Mouse (Mus musculus) CH12.LX (cell line): ENCODE data around the gene Sufu. TPM values are rescaled to one million over a fixed set of nuclear protein-coding genes. Genes with fewer than 3 reads are reported as not detected.

Experiments used
- DNase-seq: peaks from one replicate; pipeline ENCODE4 v3.0.0-alpha.2; 2013; ENCODE audit errors: extremely low read depth
- H3K27ac ChIP-seq: 2 replicates; pipeline ENCODE4 v1.5.1; 2012; ENCODE audit warnings: low read depth, mild to moderate bottlenecking, control low read depth, moderate library complexity; ENCODE audit not compliant: insufficient read depth
- H3K27me3 ChIP-seq: replicated peaks from 2 replicates; pipeline ENCODE3; 2012; ENCODE audit warnings: inconsistent platforms
- H3K36me3 ChIP-seq, 2 experiments: replicated peaks in 1 of 2; 2 replicates each; pipeline versions ENCODE3 to v1.6.1; 2012; ENCODE audit warnings: inconsistent platforms in 1 of 2, low read length in 1 of 2, mild to moderate bottlenecking in 1 of 2, mixed read lengths in 1 of 2, moderate library complexity in 1 of 2; ENCODE audit not compliant: control insufficient read depth in 1 of 2, insufficient read depth in 1 of 2
- H3K4me1 ChIP-seq, 2 experiments: 2 replicates each; pipeline ENCODE4 v1.6.1; 2012; ENCODE audit warnings: inconsistent platforms in 1 of 2, moderate library complexity in 1 of 2; ENCODE audit not compliant: insufficient read depth in 2 of 2, control insufficient read depth in 1 of 2
- H3K4me2 ChIP-seq: 2 replicates; pipeline ENCODE4 v1.6.1; 2012; ENCODE audit warnings: low read depth, mild to moderate bottlenecking, control low read depth; ENCODE audit not compliant: poor library complexity, insufficient read depth, severe bottlenecking
- H3K4me3 ChIP-seq, 3 experiments: fragments of 150-350 bp in 1 of 3; sonication (generic) in 1 of 3; replicated peaks in 1 of 3; 2 replicates each; pipeline versions ENCODE3 to v1.5.1; 2011 to 2012; ENCODE audit warnings: low read depth in 2 of 3, low read length in 2 of 3, mild to moderate bottlenecking in 2 of 3, moderate library complexity in 2 of 3, control low read depth in 1 of 3, improper control_type of control experiment in 1 of 3, inconsistent platforms in 1 of 3, mixed read lengths in 1 of 3; ENCODE audit not compliant: poor library complexity in 1 of 3
- H3K79me2 ChIP-seq: replicated peaks from 2 replicates; pipeline ENCODE4 v1.6.1; 2012; ENCODE audit warnings: mild to moderate bottlenecking, moderate library complexity; ENCODE audit not compliant: control insufficient read depth, poor library complexity, insufficient read depth, severe bottlenecking; ENCODE audit errors: extremely low read depth
- H3K9ac ChIP-seq: 2 replicates; pipeline ENCODE4 v1.6.1; 2012; ENCODE audit warnings: low read depth, mild to moderate bottlenecking, control low read depth, moderate library complexity; ENCODE audit not compliant: insufficient read depth
- H3K9me3 ChIP-seq: replicated peaks from 2 replicates; pipeline ENCODE3; 2012; ENCODE audit warnings: low read length, inconsistent platforms, mixed read lengths
- BHLHE40 ChIP-seq: IDR thresholded peaks from 2 replicates; pipeline ENCODE4 v1.6.1; 2011; ENCODE audit warnings: mild to moderate bottlenecking, low read depth, low read length, improper control_type of control experiment
- CHD1 ChIP-seq: IDR thresholded peaks from 2 replicates; pipeline ENCODE4 v1.6.1; 2012; ENCODE audit warnings: low read depth, low read length, improper control_type of control experiment, inconsistent platforms
- CHD2 ChIP-seq: IDR thresholded peaks from 2 replicates; pipeline ENCODE4 v1.6.1; 2011; ENCODE audit warnings: low read length, improper control_type of control experiment
- CTCF ChIP-seq, 2 experiments: IDR thresholded peaks in 1 of 2; conservative IDR thresholded peaks in 1 of 2; 2 replicates each; pipeline ENCODE4 v1.5.1; 2011 to 2012; ENCODE audit warnings: low read depth in 2 of 2, low read length in 2 of 2, improper control_type of control experiment in 1 of 2, inconsistent platforms in 1 of 2, mild to moderate bottlenecking in 1 of 2, moderate library complexity in 1 of 2
- E2F4 ChIP-seq: IDR thresholded peaks from 2 replicates; pipeline ENCODE4 v1.6.1; 2011; ENCODE audit warnings: low read depth, low read length, improper control_type of control experiment; ENCODE audit not compliant: insufficient replicate concordance
- ELF1 ChIP-seq: IDR thresholded peaks from 2 replicates; pipeline ENCODE4 v1.6.1; 2014; ENCODE audit warnings: low read depth, mild to moderate bottlenecking, inconsistent platforms, low read length, improper control_type of control experiment
- EP300 ChIP-seq: IDR thresholded peaks from 2 replicates; pipeline ENCODE4 v1.6.1; 2011; ENCODE audit warnings: low read length, improper control_type of control experiment
- ETS1 ChIP-seq: conservative IDR thresholded peaks from 2 replicates; pipeline ENCODE4 v1.6.1; 2012; ENCODE audit warnings: low read depth, mild to moderate bottlenecking, inconsistent platforms, low read length, improper control_type of control experiment, moderate library complexity
- GABPA ChIP-seq: IDR thresholded peaks from 2 replicates; pipeline ENCODE4 v1.6.1; 2012; ENCODE audit warnings: low read depth, low read length, improper control_type of control experiment, inconsistent platforms; ENCODE audit not compliant: insufficient replicate concordance
- HCFC1 ChIP-seq: IDR thresholded peaks from 2 replicates; pipeline ENCODE4 v1.6.1; 2012; ENCODE audit warnings: low read depth, mild to moderate bottlenecking, inconsistent platforms, low read length, improper control_type of control experiment
- IRF4 ChIP-seq: IDR thresholded peaks from 2 replicates; pipeline ENCODE4 v1.6.1; 2014; ENCODE audit warnings: low read depth, mild to moderate bottlenecking, inconsistent platforms, low read length, improper control_type of control experiment
- JUN ChIP-seq: IDR thresholded peaks from 2 replicates; pipeline ENCODE4 v1.6.1; 2011; ENCODE audit warnings: low read depth, mild to moderate bottlenecking, low read length, improper control_type of control experiment, moderate library complexity; ENCODE audit not compliant: insufficient read depth
- JUND ChIP-seq: conservative IDR thresholded peaks from 2 replicates; pipeline ENCODE4 v1.6.1; 2011; ENCODE audit warnings: low read depth, low read length, improper control_type of control experiment
- KAT2A ChIP-seq: IDR thresholded peaks from 2 replicates; pipeline ENCODE4 v1.6.1; 2012; ENCODE audit warnings: low read length, improper control_type of control experiment, inconsistent platforms; ENCODE audit not compliant: insufficient replicate concordance
- MAFK ChIP-seq: IDR thresholded peaks from 2 replicates; pipeline ENCODE4 v1.6.1; 2011; ENCODE audit warnings: low read length, improper control_type of control experiment; ENCODE audit not compliant: insufficient replicate concordance
- MAX ChIP-seq: IDR thresholded peaks from 2 replicates; pipeline ENCODE4 v1.6.1; 2011; ENCODE audit warnings: low read length, improper control_type of control experiment
- MAZ ChIP-seq: IDR thresholded peaks from 2 replicates; pipeline ENCODE4 v1.6.1; 2012; ENCODE audit warnings: low read depth, mild to moderate bottlenecking, inconsistent platforms, low read length, improper control_type of control experiment, moderate library complexity
- MEF2A ChIP-seq: IDR thresholded peaks from 2 replicates; pipeline ENCODE4 v1.6.1; 2014; ENCODE audit warnings: low read depth, mild to moderate bottlenecking, inconsistent platforms, low read length, improper control_type of control experiment, borderline replicate concordance
- MXI1 ChIP-seq: IDR thresholded peaks from 2 replicates; pipeline ENCODE4 v1.6.1; 2011; ENCODE audit warnings: mild to moderate bottlenecking, low read depth, low read length, improper control_type of control experiment
- MYC ChIP-seq: IDR thresholded peaks from 2 replicates; pipeline ENCODE4 v1.6.1; 2011; ENCODE audit warnings: low read depth, mild to moderate bottlenecking, improper control_type of control experiment, low read length
- NELFE ChIP-seq: IDR thresholded peaks from 2 replicates; pipeline ENCODE4 v1.6.1; 2011; ENCODE audit warnings: low read depth, low read length, improper control_type of control experiment
- NRF1 ChIP-seq: IDR thresholded peaks from 2 replicates; pipeline ENCODE4 v1.6.1; 2014; ENCODE audit warnings: low read depth, mild to moderate bottlenecking, inconsistent platforms, low read length, improper control_type of control experiment, moderate library complexity
- PAX5 ChIP-seq: IDR thresholded peaks from 2 replicates; pipeline ENCODE4 v1.6.1; 2012; ENCODE audit warnings: low read length, inconsistent platforms, mixed read lengths
- POLR2A ChIP-seq: IDR thresholded peaks from 2 replicates; pipeline ENCODE4 v1.6.1; 2011; ENCODE audit warnings: low read depth, mild to moderate bottlenecking, improper control_type of control experiment, low read length
- POLR2AphosphoS2 ChIP-seq: IDR thresholded peaks from 2 replicates; pipeline ENCODE4 v1.6.1; 2011; ENCODE audit warnings: low read depth, low read length, improper control_type of control experiment
- RAD21 ChIP-seq: IDR thresholded peaks from 2 replicates; pipeline ENCODE4 v1.6.1; 2011; ENCODE audit warnings: low read depth, mild to moderate bottlenecking, low read length, improper control_type of control experiment, moderate library complexity
- RCOR1 ChIP-seq: conservative IDR thresholded peaks from 2 replicates; pipeline ENCODE4 v1.6.1; 2012; ENCODE audit warnings: low read depth, mild to moderate bottlenecking, inconsistent platforms, low read length, improper control_type of control experiment
- SIN3A ChIP-seq: IDR thresholded peaks from 2 replicates; pipeline ENCODE4 v1.6.1; 2012; ENCODE audit warnings: low read length, improper control_type of control experiment, inconsistent platforms
- SMC3 ChIP-seq: IDR thresholded peaks from 2 replicates; pipeline ENCODE4 v1.6.1; 2011; ENCODE audit warnings: low read depth, low read length, improper control_type of control experiment
- TBP ChIP-seq: conservative IDR thresholded peaks from 2 replicates; pipeline ENCODE4 v1.6.1; 2011; ENCODE audit warnings: low read depth, low read length, improper control_type of control experiment
- TCF12 ChIP-seq: IDR thresholded peaks from 2 replicates; pipeline ENCODE4 v1.6.1; 2014; ENCODE audit warnings: low read depth, mild to moderate bottlenecking, inconsistent platforms, low read length, improper control_type of control experiment
- UBTF ChIP-seq: IDR thresholded peaks from 2 replicates; pipeline ENCODE4 v1.6.1; 2012; ENCODE audit warnings: low read depth, mild to moderate bottlenecking, inconsistent platforms, low read length, improper control_type of control experiment, moderate library complexity
- USF1 ChIP-seq: IDR thresholded peaks from 2 replicates; pipeline ENCODE4 v1.6.1; 2014; ENCODE audit warnings: low read depth, mild to moderate bottlenecking, inconsistent platforms, low read length, improper control_type of control experiment
- USF2 ChIP-seq: conservative IDR thresholded peaks from 2 replicates; pipeline ENCODE4 v1.6.1; 2011; ENCODE audit warnings: low read depth, low read length, improper control_type of control experiment
- ZC3H11A ChIP-seq: IDR thresholded peaks from 2 replicates; pipeline ENCODE4 v1.6.1; 2012; ENCODE audit warnings: low read depth, mild to moderate bottlenecking, inconsistent platforms, low read length, improper control_type of control experiment
- ZKSCAN1 ChIP-seq: IDR thresholded peaks from 2 replicates; pipeline ENCODE4 v1.6.1; 2012; ENCODE audit warnings: low read depth, inconsistent platforms, low read length, improper control_type of control experiment, borderline replicate concordance
- ZMIZ1 ChIP-seq: IDR thresholded peaks from 2 replicates; pipeline ENCODE4 v1.6.1; 2012; ENCODE audit warnings: low read depth, mild to moderate bottlenecking, inconsistent platforms, low read length, improper control_type of control experiment
- ZNF384 ChIP-seq: IDR thresholded peaks from 2 replicates; pipeline ENCODE4 v1.6.1; 2012; ENCODE audit warnings: low read depth, low read length, improper control_type of control experiment, inconsistent platforms
- dilution Hi-C: fragments of 300-500 bp; cut with MboI; formaldehyde crosslinking; loops from 2 replicates; pipeline ENCODE4 v1.14.3; 2020; ENCODE audit warnings: low sequenced_read_pairs; ENCODE audit not compliant: extremely low pct_unique_long_range_greater_than_20kb, extremely low pct_ligation_motif_present
- in situ Hi-C: fragments of 300-500 bp; cut with MboI; formaldehyde crosslinking; loops from 3 replicates; pipeline ENCODE4 v1.14.3; 2019; ENCODE audit warnings: low sequenced_read_pairs, low pct_ligation_motif_present, low pct_unique_long_range_greater_than_20kb, mixed read lengths
- polyA plus RNA-seq: library from polyadenylated mRNA; unstranded; fragments of >175 nt; gene quantifications from 2 replicates; pipeline ENCODE4 v1.2.1, GENCODE M21; 2012; ENCODE audit warnings: low read depth; ENCODE audit not compliant: insufficient read length
- total RNA-seq, 2 experiments: library from RNA; depleted of rRNA; stranded (reverse); fragments of 300-350 nt in 1 of 2; fragments of >200 nt in 1 of 2; gene quantifications; 2 replicates each; pipeline ENCODE4 v1.2.3; 2012 to 2014

Sufu gene
- total and polyA plus RNA-seq, 3 experiments, result 3.6 to 22.6 (median 9.8) TPM

DNA sequence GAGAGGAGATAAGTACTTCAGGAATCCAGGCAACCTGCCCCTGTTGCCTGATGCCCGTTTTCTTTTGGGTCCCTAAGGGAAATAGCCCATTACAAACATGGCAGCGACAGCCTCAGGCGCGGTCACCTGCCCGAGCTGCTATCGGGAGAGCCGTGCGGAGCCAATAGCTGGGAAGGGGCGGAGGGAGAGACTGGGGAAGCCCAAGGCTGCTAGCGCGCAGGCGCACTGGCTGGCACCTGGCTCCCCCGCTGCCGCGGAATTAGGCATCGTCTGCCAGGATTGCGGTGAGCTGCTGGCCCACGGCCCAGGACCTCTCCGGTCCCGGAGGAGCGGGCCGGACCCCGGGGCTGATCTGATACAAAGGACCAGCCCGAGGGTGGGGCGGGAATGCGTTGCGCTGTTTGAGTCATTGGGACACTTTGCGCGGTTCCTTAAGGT, 40.0 kb upstream of the Sufu start:
- no peaks in the 10 kb centered on the region for H3K9me3 ChIP-seq
- no peak overlapping the region for H3K27ac ChIP-seq
- peaks cover 0 to 11% of the 10 kb centered on the region in 2 experiments for H3K36me3 ChIP-seq
- no peaks in the 10 kb centered on the region for H3K79me2 ChIP-seq
- H3K9ac ChIP-seq, result peak overlapping the region; percentile 69
- H3K4me3 ChIP-seq, result peak overlapping the region; percentile 49 to 63 (median 60)
- TF ChIP-seq GABPA, result no peak; the same call in 1 of the 2 replicates
- no peak for TF ChIP-seq ETS1
- TF ChIP-seq RCOR1, result no peak; the same call in 1 of the 2 replicates
- TF ChIP-seq CHD1, result no peak
- no peak for TF ChIP-seq ZKSCAN1
- TF ChIP-seq TBP, result 0 out of 2 replicates have a peak, but pooled peaks have one; percentile 48
- peak; percentile 29; the same call in 1 of the 2 replicates for TF ChIP-seq MEF2A
- peak; percentile 28; the same call in 1 of the 2 replicates for TF ChIP-seq MYC
- no peak for TF ChIP-seq JUN
- TF ChIP-seq SMC3, result no peak
- peak; percentile 46; the same call in 1 of the 2 replicates for TF ChIP-seq MAX
- no peak for TF ChIP-seq EP300
- TF ChIP-seq NRF1, result peak; percentile 93
- TF ChIP-seq RAD21, result no peak
- TF ChIP-seq ELF1, result peak; percentile 70
- TF ChIP-seq CTCF (conservative IDR thresholded peaks at IDR 0.05 in 1 of 2, IDR thresholded peaks at IDR 0.05 in 1 of 2; ENCODE audit: low read depth in 2 of 2, low read length in 2 of 2), result no peak
- no peak for TF ChIP-seq E2F4
- TF ChIP-seq UBTF, result no peak
- TF ChIP-seq USF2, result peak; percentile 72
- TF ChIP-seq IRF4, result peak; percentile 39; the same call in 1 of the 2 replicates
- TF ChIP-seq HCFC1, result peak; percentile 96
- no peak for TF ChIP-seq PAX5
- no peak for TF ChIP-seq JUND
- TF ChIP-seq CHD2, result peak; percentile 95
- TF ChIP-seq POLR2A, result peak; percentile 75
- no peak for TF ChIP-seq ZC3H11A
- peak; percentile 89 for TF ChIP-seq USF1
- peak; percentile 66; the same call in 1 of the 2 replicates for TF ChIP-seq MAZ
- no peak for TF ChIP-seq SIN3A
- peak; percentile 77; the same call in 1 of the 2 replicates for TF ChIP-seq KAT2A
- no peak for TF ChIP-seq POLR2AphosphoS2
- no peak for TF ChIP-seq ZNF384
- TF ChIP-seq BHLHE40, result peak; percentile 85
- TF ChIP-seq NELFE, result peak; percentile 80
- TF ChIP-seq TCF12, result peak; percentile 71
- TF ChIP-seq MXI1, result no peak; the same call in 1 of the 2 replicates
- no peak for TF ChIP-seq MAFK
- peak; percentile 71; the same call in 1 of the 2 replicates for TF ChIP-seq ZMIZ1
- TF ChIP-seq, all 38 proteins: peak for 18
- in situ Hi-C loops, result loop anchor here (5.0 kb wide), 1 partner anchor 36 kb away; no protein-coding TSS in a partner anchor
- dilution Hi-C loops, result no loop called here
- peaks cover 3 to 19% of the 10 kb centered on the region in 2 experiments; a peak in 3 of 4 replicates for H3K4me1 ChIP-seq
- no peaks in the 10 kb centered on the region for H3K27me3 ChIP-seq
- peak; percentile 91 for DNase-seq
- H3K4me2 ChIP-seq, result peak overlapping the region; percentile 85
